Mouse (Mus musculus): ENCODE measurements around the gene Immp2l. TPM values are rescaled to one million over a fixed set of nuclear protein-coding genes. Genes with fewer than 3 reads are reported as not detected.
A peak's percentile ranks its signal among the peaks of the same experiment; 100 is the strongest.

The Immp2l gene
- total RNA-seq, 1 experiment, result 11.4 TPM

- Histone ChIP-seq H3K4me3 (ENCODE audit: insufficient read depth in 1 of 2, low read depth in 1 of 2, low read length in 2 of 2, poor library complexity in 1 of 2, severe bottlenecking in 1 of 2) (no peak overlapping the region), H3K9me3 (ENCODE audit: control insufficient read depth, insufficient read depth, low read depth, low read length) (no peaks in the 10 kb centered on the region), H3K4me1 (ENCODE audit: control insufficient read depth in 2 of 2, insufficient read depth in 2 of 2, low read length in 2 of 2, poor library complexity in 1 of 2) (no peaks in the 10 kb centered on the region), H3K36me3 (ENCODE audit: control insufficient read depth, insufficient read depth, low read length, poor library complexity, severe bottlenecking) (no peaks in the 10 kb centered on the region), H3K27ac (ENCODE audit: insufficient read depth, low read depth, low read length, poor library complexity, severe bottlenecking) (no peak overlapping the region), H3K9ac (ENCODE audit: insufficient read depth, low read depth, low read length, poor library complexity, severe bottlenecking) (no peak overlapping the region)
- in situ Hi-C loops (cut with MboI; ENCODE audit: low sequenced_read_pairs in 2 of 2, unreplicated experiment in 2 of 2), result loop anchor here in 1 of 2 experiments (25.0 kb wide), 1 partner anchor 644 kb away; no protein-coding TSS in a partner anchor
- DNase-seq (ENCODE audit: low read depth, low spot score), result no peak
- no peak for TF ChIP-seq HCFC1 (IDR thresholded peaks at IDR 0.05; ENCODE audit: borderline replicate concordance, insufficient read depth, low read length)
- TF ChIP-seq ZC3H11A (IDR thresholded peaks at IDR 0.05; ENCODE audit: borderline replicate concordance, low read depth, low read length), result no peak
- no peak for TF ChIP-seq ZNF384 (IDR thresholded peaks at IDR 0.05; ENCODE audit: low read depth, low read length)
- TF ChIP-seq CHD2 (IDR thresholded peaks at IDR 0.05; ENCODE audit: low read depth, low read length), result no peak
- TF ChIP-seq MAFK (IDR thresholded peaks at IDR 0.05; ENCODE audit: insufficient read depth, low read depth, low read length), result no peak
Observed at GRCm38 (mm10) chr12:41481486-41481885, 457.6 kb downstream of the Immp2l start.

GRCm38 (mm10) chr12:41483091-41483592 lies 459.3 kb downstream of the Immp2l start:
- Histone ChIP-seq H3K4me1 (ENCODE audit: control insufficient read depth in 2 of 2, insufficient read depth in 2 of 2, low read length in 2 of 2, poor library complexity in 1 of 2) (no peaks in the 10 kb centered on the region), H3K27ac (ENCODE audit: insufficient read depth, low read depth, low read length, poor library complexity, severe bottlenecking) (no peak overlapping the region), H3K9ac (ENCODE audit: insufficient read depth, low read depth, low read length, poor library complexity, severe bottlenecking) (no peak overlapping the region), H3K9me3 (ENCODE audit: control insufficient read depth, insufficient read depth, low read depth, low read length) (no peaks in the 10 kb centered on the region), H3K4me3 (ENCODE audit: insufficient read depth in 1 of 2, low read depth in 1 of 2, low read length in 2 of 2, poor library complexity in 1 of 2, severe bottlenecking in 1 of 2) (no peak overlapping the region), H3K36me3 (ENCODE audit: control insufficient read depth, insufficient read depth, low read length, poor library complexity, severe bottlenecking) (no peaks in the 10 kb centered on the region)
- no peak for TF ChIP-seq HCFC1 (IDR thresholded peaks at IDR 0.05; ENCODE audit: borderline replicate concordance, insufficient read depth, low read length)
- no peak for TF ChIP-seq ZC3H11A (IDR thresholded peaks at IDR 0.05; ENCODE audit: borderline replicate concordance, low read depth, low read length)
- no peak for TF ChIP-seq MAFK (IDR thresholded peaks at IDR 0.05; ENCODE audit: insufficient read depth, low read depth, low read length)
- no peak for TF ChIP-seq CHD2 (IDR thresholded peaks at IDR 0.05; ENCODE audit: low read depth, low read length)
- TF ChIP-seq ZNF384 (IDR thresholded peaks at IDR 0.05; ENCODE audit: low read depth, low read length), result no peak
- in situ Hi-C loops (cut with MboI; ENCODE audit: low sequenced_read_pairs in 2 of 2, unreplicated experiment in 2 of 2), result loop anchor here in 1 of 2 experiments (25.0 kb wide), 1 partner anchor 646 kb away; no protein-coding TSS in a partner anchor
- DNase-seq (ENCODE audit: low read depth, low spot score), result no peak

GRCm38 (mm10) chr12:41483593-41484451 lies 459.9 kb downstream of the Immp2l start:
- no peak overlapping the region for H3K9ac ChIP-seq (ENCODE audit: insufficient read depth, low read depth, low read length, poor library complexity, severe bottlenecking)
- no peak for TF ChIP-seq MAFK (IDR thresholded peaks at IDR 0.05; ENCODE audit: insufficient read depth, low read depth, low read length)
- no peak for TF ChIP-seq HCFC1 (IDR thresholded peaks at IDR 0.05; ENCODE audit: borderline replicate concordance, insufficient read depth, low read length)
- TF ChIP-seq ZNF384 (IDR thresholded peaks at IDR 0.05; ENCODE audit: low read depth, low read length), result no peak
- no peak for TF ChIP-seq ZC3H11A (IDR thresholded peaks at IDR 0.05; ENCODE audit: borderline replicate concordance, low read depth, low read length)
- TF ChIP-seq CHD2 (IDR thresholded peaks at IDR 0.05; ENCODE audit: low read depth, low read length), result no peak
- no peaks in the 10 kb centered on the region for H3K9me3 ChIP-seq (ENCODE audit: control insufficient read depth, insufficient read depth, low read depth, low read length)
- in situ Hi-C loops (cut with MboI; ENCODE audit: low sequenced_read_pairs in 2 of 2, unreplicated experiment in 2 of 2), result loop anchor here in 1 of 2 experiments (25.0 kb wide), 1 partner anchor 647 kb away; no protein-coding TSS in a partner anchor
- H3K36me3 ChIP-seq (ENCODE audit: control insufficient read depth, insufficient read depth, low read length, poor library complexity, severe bottlenecking), result no peaks in the 10 kb centered on the region
- DNase-seq (ENCODE audit: low read depth, low spot score), result no peak
- no peak overlapping the region for H3K27ac ChIP-seq (ENCODE audit: insufficient read depth, low read depth, low read length, poor library complexity, severe bottlenecking)
- no peak overlapping the region for H3K4me3 ChIP-seq (ENCODE audit: insufficient read depth in 1 of 2, low read depth in 1 of 2, low read length in 2 of 2, poor library complexity in 1 of 2, severe bottlenecking in 1 of 2)
- no peaks in the 10 kb centered on the region for H3K4me1 ChIP-seq (ENCODE audit: control insufficient read depth in 2 of 2, insufficient read depth in 2 of 2, low read length in 2 of 2, poor library complexity in 1 of 2)

GRCm38 (mm10) chr12:41484689-41485511 lies 461.0 kb downstream of the Immp2l start:
- H3K36me3 ChIP-seq (ENCODE audit: control insufficient read depth, insufficient read depth, low read length, poor library complexity, severe bottlenecking), result no peaks in the 10 kb centered on the region
- TF ChIP-seq CHD2 (IDR thresholded peaks at IDR 0.05; ENCODE audit: low read depth, low read length) (no peak), ZNF384 (IDR thresholded peaks at IDR 0.05; ENCODE audit: low read depth, low read length) (no peak), MAFK (IDR thresholded peaks at IDR 0.05; ENCODE audit: insufficient read depth, low read depth, low read length) (no peak), HCFC1 (IDR thresholded peaks at IDR 0.05; ENCODE audit: borderline replicate concordance, insufficient read depth, low read length) (no peak), ZC3H11A (IDR thresholded peaks at IDR 0.05; ENCODE audit: borderline replicate concordance, low read depth, low read length) (no peak)
- in situ Hi-C loops (cut with MboI; ENCODE audit: low sequenced_read_pairs in 2 of 2, unreplicated experiment in 2 of 2), result loop anchor here (5.0 to 25.0 kb wide), 2 partner anchors 643 to 648 kb away; no protein-coding TSS in a partner anchor
- DNase-seq (ENCODE audit: low read depth, low spot score), result no peak
- no peak overlapping the region for H3K4me3 ChIP-seq (ENCODE audit: insufficient read depth in 1 of 2, low read depth in 1 of 2, low read length in 2 of 2, poor library complexity in 1 of 2, severe bottlenecking in 1 of 2)
- peak overlapping the region; percentile 31; the same call in 1 of the 2 replicates for H3K9ac ChIP-seq (ENCODE audit: insufficient read depth, low read depth, low read length, poor library complexity, severe bottlenecking)
- H3K27ac ChIP-seq (ENCODE audit: insufficient read depth, low read depth, low read length, poor library complexity, severe bottlenecking), result no peak overlapping the region
- H3K4me1 ChIP-seq (ENCODE audit: control insufficient read depth in 2 of 2, insufficient read depth in 2 of 2, low read length in 2 of 2, poor library complexity in 1 of 2), result no peaks in the 10 kb centered on the region
- no peaks in the 10 kb centered on the region for H3K9me3 ChIP-seq (ENCODE audit: control insufficient read depth, insufficient read depth, low read depth, low read length)

Data from ES-E14 (cell line).